Mouse (Mus musculus) heart, adult 9 months (tissue): ENCODE measurements at regions not wholly inside any gene's neighbourhood (a gene's known extent, or its start where the extent isn't known, plus 50 kb on each side); places are given as distances from the start of the nearest gene placed in this dataset.

Experiments used
- DNase-seq, 2 experiments: peaks; one replicate each; pipeline ENCODE4 v3.0.0; 2022; ENCODE audit warnings: low spot score in 2 of 2

GRCm38 (mm10) chr5:148742158-148742835, 186.8 kb downstream of the Katnal1 start:
- no peak for DNase-seq

DNA sequence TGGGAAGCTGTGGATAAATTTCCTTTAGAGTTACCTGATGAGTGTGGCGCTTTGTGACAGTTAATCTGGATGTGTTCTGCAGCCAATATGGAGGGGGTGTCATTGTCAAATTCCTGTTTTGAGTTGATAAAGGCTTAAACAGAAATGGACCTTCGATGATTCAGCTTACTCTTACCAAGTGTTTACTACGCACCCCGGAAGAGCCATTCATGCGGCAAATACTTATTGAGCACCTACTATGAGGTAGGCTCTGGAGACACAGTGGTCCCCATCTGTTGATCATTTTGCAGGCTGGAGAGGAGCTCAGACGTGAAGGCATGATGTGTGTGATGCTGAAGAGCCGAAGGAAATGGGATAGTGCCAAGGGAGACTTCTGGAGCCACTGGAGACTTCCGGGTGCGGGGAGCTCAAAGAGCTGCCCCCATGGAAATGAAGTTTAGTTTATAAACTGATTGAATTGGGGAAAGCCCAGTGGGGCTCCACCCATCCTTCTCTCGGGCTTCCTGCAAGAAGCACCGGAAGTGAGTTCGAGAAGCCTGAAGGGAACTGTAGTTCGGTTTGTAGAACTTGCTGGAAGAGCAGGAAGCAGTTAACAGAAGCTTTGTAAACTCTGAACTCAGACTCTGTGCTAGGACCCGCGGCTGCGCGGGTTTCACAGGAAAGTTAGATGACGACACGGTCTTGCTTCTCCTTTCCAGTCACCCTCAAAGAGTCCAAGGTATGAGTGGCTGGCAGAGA, 187.7 kb downstream of the Katnal1 start:
- DNase-seq: peak; percentile 11 to 23

DNA sequence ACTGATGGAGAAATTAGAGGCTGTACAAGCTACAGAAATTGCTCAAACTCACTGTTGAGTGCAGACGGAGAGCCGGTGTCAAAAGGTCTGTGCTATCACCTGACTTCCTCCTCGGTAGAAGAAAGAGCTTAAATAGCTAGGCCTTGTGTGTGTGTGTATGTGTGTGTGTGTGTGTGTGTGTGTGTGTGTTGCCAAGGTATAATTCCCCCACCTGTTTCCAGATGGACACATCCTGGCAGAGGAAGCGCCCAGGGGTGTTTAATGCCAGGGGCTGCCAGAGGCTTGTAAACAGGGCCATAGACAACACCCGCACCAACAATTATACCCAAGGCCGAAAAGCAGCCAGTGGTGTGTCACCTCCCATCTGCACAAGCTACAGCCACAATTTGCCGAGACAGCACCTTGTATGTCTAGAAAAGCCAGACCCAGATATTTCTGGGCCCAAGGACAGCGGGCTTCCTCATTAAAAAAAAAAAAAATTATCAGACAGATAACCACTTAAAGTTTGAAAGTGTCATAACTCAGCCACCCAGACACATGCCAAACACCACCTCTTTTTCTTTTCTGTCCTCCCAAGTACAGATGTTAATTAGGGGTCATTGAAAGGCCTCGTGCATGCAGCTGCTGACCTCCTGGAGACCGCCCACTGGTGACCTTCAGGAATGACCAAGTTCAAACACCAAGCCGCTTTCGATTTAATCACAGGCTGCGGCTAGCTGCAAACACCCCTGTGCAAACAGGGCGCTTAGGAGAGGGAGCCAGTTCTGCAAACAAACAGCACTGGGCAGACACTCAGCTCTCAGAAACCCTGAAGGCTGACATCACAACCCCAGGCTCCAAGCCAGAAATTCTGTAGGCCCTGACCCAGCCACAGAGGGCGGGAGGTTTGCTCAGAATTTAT, 188.0 kb upstream of the Ubl3 start:
- peak; percentile 71 to 80 for DNase-seq

GRCm38 (mm10) chr5:148739672-148740071, 187.1 kb upstream of the Ubl3 start:
- DNase-seq: no peak

DNA sequence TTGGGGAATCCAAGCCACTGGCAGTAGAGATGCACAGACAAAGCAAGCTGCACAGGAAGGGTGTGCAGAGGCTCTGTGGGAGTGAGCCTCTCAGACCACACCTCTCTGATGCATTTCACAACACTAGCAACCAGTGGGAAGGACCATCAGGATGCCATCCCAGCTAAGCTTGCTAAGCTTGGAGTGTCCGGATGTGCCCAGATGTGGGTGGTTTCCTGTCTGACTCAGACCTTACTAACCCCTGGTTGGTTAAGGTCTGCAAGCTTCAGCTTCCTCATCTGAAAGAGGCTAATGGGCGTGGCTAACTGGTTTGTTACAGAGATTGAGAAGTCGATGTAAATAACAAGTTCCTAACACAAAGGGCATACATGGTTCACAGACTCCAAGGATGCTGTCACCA, 186.6 kb upstream of the Ubl3 start:
- DNase-seq: peak; percentile 22 to 24

DNA sequence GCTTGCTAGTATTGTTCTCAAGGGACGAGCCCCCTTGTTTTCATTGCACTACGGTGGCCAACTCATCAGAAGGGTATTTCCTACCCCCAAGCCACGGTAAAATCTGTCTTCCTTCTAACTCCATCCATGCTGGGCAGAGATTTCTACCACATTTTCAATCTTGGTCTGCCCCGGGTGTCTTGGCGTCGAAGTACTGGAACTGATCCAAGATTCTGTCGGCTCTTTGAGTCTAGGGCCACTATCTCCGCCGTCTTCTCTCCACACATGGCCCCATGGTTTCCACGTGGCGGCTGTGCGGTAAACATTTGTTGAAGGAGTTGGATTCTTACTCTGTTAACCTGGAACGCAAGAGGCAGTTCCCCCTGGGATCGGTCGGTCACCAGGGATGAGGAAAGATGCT, 177.0 kb upstream of the Ubl3 start:
- no peak for DNase-seq

GRCm38 (mm10) chr5:148728492-148728891, 175.9 kb upstream of the Ubl3 start:
- DNase-seq: no peak

- no peak for DNase-seq
These were observed 173.9 kb upstream of the Ubl3 start for GRCm38 (mm10) chr5:148726442-148726841.

- no peak for DNase-seq
These were observed 171.9 kb upstream of the Ubl3 start for GRCm38 (mm10) chr5:148724470-148724869.

DNA sequence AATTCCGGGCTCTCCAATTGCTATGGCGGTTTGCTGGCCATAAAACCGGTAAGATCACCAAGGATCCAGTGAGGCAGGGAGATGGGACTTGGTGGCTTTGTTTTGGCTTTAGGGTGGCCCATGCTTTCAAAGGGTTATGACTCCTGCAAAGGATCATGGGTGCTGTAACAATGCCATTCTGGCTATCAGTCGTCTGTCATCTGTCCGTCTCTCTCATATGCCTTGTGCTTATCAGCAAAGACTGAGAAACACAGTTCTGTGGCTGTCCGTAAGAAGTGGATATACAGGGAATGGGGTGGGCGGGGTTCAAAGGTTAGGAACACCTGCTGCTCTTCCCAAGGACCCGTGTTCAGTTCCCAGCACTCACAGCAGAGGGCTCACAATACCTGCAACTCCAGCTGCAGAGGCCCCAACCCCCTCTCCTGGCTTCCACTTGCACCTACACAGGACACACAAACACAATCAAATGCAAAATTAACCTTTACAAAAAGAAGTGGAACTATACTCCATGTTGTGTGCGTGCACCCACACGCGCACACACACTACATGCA, 171.2 kb upstream of the Ubl3 start:
- DNase-seq: no peak

- DNase-seq: no peak
These were observed 168.0 kb upstream of the Ubl3 start for GRCm38 (mm10) chr5:148720604-148721003.

DNA sequence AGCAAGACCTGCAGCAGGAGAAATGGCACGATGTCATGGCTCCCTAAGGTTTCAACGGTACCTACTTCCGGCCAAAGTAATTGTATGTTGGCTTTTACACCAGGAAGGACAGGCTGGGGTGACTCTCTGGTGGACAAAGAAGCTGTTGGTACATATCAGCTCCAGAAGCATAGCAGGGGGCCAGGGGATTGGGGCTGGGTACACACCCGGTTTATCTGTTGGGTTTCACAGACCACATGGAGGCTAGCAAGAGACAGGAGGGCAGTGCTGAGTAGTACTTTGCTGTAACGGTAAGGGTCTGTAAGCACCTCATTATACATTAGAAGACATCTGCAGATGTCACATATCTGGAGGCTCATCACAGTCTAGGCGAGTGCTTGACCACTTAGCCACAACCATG, 164.0 kb upstream of the Ubl3 start:
- DNase-seq: no peak

DNA sequence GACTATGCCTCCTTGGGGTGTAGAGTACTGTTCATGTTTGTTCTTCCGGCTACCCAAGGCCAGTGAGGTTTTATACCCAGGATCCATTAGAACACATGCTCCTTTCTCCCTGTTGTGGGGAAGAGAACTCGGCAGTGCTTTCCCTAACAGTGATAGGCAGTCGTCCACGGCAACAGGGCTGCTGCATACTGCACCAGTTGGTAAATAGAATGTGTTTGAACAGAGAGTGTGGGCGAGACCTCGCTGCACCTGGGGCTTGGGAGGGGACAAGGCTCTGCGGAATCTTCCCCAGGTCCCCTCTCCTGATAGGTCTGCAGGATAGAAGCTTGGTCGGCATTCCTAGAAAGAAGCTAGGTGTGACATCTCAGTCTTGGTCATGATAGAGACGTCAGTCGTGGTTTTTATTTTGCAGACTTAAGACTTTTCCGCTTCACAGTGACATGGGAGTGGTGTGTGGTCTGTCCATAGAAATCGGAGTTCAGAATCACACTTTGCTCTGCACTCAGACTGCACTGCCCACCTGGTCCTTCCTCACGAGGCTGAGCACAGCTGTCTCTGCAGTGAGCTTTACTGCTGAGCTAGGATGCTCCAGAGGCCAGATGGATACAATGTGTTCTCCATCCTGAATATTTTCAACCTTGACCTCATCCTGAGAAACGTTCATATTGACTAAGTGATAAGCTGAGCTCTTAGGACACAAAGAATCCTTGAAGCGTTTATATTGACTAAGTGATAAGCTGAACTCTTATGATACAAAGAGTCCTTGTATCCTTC, 162.8 kb upstream of the Ubl3 start:
- DNase-seq: no peak

- no peak for DNase-seq
These were observed 162.2 kb upstream of the Ubl3 start for GRCm38 (mm10) chr5:148714807-148715206.

DNA sequence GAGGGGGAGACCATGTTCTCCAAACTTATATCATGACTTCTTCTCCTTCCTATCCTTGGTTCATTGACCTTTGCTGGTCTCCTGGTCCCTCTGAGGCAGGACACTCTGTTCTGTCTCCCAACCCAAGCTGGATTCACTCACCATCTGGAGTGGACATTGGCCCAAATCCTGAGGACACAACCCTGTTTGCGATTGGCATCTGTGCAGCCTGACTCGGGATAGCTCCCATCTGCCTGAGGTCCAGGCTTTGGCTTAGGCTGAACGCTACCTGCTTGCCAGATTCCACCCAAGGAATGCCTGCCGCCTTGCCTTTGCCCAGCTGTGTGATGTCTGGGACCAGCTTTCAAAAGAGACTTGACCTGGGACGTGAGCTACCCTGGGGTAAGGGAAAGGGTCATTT, 161.2 kb upstream of the Ubl3 start:
- DNase-seq: no peak

DNA sequence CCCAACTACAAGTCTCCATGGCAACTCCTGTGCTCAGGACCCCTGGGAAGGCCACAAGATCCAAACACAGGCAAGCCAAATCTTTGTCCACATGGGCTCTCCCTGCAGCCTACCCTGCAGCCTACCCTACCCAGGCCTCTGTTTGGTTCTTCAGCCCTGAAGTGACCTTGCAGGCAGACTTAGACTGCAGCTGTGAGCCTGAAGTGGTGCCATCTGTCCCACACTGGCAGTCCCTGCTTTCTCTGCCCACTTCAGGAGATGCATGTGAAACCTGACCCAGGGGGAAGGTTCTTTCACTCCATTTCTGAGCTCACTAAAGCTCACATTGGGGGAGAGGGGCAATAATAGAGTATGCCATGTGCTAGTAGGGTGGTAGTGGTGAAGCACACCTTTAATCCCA, 160.4 kb upstream of the Ubl3 start:
- DNase-seq: no peak

DNA sequence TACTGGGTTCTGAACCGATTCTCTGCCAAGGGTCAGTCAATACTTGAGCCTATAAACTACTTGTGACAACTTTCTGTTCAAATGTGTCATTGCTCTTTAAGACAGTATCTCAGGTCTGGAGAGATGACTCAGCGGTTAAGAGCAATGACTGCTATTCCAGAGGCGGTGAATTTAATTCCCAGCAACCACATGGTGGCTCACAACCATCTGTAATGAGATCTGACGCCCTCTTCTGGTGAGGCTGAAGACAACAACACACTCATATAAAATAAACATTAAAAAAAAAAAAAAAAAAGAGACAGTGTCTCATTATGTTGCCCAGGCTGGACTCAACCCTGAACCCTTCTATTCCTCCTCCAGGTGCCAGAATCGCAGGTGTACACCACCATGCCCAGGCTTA, 159.0 kb upstream of the Ubl3 start:
- DNase-seq: no peak

DNA sequence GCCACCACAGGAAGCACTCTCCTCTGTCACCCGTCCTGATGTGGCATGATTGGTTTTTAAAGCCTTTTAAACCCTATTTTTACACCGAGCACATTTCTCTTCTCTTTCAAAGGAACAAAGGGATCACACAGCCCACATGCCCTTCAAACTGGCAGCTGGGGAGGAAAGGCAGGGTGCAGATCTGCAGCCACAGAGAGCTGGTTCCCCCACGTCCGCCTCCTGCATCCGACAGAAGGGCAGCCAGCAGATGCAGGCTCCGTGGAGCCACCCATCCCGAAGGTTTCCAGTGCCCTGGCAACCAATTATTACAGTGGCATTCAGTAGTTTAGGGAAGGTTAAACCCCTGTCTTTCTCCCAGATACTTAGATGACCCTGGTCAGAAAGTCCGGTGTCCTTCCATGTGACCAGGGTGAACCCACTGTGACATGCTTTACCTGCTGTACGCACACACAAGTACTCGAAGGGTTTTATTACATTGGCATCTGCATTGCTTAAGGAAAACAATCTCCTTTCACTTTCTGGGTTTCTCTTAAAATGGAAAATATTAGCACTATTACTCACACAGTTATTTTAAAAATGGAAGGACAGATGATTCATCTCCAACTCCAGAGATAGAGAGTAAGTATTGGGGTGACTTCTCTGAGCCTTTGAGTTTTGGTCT, 156.7 kb upstream of the Ubl3 start:
- no peak for DNase-seq

DNA sequence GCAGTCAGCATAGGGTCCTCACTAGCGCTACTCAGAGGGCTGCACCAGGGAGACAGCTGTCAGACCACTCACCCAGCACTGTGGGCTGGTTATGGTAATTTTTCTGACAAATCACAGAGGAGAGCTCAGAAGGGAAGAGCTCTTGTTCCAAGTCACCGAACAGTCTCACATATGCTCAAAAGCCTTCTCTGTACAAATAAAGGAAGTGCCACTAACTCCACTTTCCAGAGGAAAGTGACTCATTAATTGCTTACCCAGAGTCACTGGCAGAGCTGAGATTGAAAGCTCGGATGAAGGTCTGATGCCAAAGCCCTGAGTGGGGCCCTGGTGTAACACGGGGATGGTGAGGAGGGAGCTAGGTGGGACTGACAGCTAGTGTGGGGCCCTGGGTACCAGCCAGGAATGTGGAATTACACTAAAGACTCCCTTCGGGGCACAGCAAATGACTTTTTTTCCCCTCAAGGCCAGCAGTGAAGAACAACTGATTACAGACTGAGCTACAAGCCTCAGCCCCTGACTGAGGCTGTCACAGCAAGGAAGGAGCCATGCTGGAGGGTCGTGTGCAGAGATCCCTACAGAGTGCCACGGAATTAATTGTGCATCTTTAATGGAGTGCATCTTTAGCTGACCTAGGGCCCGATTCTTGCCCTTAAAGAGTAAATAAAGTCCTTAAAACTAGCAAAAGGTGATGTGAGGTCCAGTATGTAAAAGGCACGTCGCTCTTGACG, 155.6 kb upstream of the Ubl3 start:
- peak in 1 of 2 experiments; percentile 47 for DNase-seq

- DNase-seq: no peak
These were observed 154.7 kb upstream of the Ubl3 start for GRCm38 (mm10) chr5:148707335-148707734.
